Mouse (Mus musculus) spleen, adult 12 weeks (tissue): ENCODE data around the gene Fam198a.

ENCODE experiments used
- DNase-seq: peaks from one replicate; pipeline ENCODE4 v3.0.0; 2022; ENCODE audit warnings: low spot score

Fam198a gene

DNA sequence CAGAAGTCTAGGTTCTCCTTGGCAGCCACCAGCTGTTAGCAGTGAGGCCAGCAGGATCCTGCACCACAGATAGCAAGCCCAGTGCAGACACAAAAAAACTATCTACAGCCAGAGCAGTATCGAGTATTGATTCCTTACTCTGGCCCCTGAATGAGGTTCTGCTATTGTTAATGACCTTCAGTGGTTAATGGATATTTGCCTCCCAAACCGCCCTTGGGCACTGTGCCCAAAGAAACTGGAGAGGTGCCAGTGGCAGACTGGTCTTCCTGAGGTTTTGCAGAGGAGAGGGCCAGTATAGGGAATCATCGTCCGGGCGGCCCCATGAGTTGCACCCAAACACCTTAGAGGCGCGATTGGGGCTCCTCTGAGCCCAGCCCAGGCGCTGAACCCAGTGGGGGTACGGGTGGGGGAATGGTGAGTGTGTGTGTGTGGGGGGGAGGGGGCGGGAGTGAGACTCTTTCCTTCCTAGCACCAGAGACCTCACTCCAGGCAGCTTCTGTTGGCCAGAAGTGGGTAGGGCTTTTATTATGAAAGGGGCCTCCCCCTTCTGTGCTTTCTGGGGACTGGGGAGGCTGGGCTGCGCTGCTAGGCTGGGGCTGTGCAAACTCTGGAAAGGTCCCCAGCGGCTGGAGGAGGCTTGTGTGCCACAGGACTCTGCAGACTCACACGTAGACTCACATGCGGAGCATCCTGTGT lies at the start of gene Fam198a:
Fam198a (plus strand) TSS at position 571 of the 696 bp plus-strand sequence.
- no peak for DNase-seq

DNA sequence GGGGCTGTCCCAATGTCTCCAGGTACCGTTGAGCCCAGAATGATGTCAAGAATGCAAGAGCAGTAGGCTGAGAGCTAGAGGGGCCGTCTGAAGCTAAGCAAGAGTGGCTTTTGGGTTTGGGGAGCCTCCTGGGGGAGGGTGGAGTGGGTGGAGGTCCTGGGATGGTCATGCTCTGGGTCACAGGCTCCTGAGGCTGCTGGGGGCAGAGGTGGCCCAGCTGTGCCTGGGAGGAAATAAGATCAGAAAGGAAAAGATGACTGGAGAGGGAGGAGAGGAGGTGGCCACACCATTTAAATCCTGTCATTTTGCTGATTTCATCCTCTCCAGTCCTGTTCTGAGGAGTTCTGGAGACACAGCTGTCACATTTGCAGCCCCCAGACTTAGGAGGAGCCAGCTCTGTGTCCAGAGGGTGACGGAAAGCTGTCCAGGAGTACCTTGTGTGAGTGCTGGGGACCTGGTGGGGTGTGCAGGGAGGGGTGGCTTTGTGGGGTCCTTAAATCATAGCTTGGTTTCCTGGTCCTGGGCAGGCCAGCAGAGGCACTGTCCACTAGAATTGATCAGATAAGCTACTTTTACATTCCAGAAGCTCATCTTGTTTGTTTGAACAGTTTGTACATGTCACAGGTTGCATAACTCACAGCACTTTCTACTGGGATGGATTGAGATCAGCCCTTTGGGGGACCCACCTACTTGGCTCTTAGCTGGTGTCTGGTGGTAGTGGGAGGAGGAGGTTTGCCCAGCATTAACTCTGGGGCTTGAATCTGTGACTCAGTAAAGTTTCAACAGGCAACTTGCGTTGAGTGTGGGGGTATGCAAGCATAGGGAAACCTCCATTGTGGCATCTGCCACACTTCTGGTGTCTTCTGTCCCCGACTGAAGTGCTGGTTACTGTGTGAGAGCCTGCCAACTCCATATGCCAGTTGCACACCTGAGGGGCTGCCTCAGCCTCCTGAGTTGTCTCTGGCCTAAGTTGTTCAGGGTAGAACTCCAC lies 48.8 kb upstream of the Fam198a start:
- DNase-seq, result no peak

DNA sequence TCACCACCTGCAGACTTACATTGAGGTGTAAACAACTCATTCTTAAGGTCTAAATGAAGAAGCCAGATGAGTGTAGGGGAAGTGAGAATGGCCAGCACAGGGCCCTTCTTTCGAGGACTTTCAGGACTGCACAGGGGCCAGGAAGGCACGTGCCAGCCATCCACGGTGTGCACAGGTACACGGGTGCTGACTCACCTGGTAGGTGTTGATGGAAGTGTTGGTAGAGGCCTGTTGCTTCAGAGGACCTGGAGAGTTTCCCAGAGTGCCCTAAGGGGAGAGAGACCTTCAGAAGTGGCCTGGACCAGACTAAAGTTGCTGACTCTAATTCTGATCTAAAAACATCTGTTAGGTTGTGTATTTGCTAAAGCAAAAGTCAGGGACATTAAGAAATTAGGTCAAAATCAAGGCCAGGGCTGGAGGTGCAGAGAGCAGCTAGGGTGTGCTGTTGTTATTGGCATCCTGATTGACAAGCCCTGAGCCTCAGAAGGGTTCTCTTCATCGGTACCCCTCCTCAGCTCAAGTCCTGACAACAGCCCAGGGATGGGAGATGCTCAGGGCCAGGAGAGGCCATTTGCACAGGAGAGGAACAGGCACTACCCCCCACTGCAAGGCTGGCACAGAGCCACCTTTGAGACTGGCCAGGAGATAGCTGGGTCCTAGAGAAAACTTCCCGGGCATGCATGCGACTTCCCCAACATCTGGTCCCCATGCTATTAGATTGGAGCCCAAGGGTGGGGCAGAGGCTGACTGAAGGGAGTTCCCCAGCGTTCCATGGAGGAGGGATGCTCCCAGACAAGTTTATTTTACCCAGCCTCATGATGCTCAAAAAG lies 47.1 kb upstream of the Fam198a start:
- DNase-seq, result no peak

DNA sequence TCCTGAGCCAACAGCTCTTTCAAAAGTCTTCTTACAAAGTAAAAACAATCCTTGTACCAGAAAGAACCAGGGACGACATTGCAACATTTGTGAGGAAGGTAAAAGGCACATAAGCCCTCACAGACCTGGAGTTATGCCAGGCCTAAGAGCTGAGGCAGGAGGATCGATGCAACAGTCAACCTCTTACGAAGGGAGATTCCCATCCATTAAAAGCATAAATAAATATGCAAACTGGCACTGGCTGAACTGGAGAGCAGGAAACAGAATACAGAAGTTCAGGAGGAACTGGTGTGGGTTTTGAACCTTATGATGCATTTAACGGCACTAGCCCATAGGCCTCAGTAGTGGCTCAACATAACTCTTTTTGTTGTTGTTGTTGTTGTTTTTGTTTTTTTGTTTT lies 46.5 kb upstream of the Fam198a start:
- no peak for DNase-seq

DNA sequence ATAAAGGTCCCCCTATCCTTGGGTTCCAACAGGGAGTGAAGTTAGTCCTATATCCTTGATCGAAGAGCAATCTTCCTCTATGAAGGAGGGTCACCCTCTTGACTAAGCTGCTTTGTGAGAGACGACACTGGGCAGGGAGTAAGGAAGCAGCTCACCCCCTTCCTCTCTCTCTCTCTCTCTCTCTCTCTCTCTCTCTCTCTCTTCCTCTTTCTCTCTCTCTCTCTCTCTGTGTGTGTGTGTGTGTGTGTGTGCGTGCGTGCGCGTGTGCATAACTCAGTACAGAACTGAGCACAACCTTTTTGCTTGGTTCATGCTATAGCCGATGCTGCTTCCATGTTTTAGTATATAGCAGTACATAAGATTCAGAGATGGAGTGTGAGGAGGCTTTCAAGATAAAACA lies 45.8 kb upstream of the Fam198a start:
- no peak for DNase-seq

DNA sequence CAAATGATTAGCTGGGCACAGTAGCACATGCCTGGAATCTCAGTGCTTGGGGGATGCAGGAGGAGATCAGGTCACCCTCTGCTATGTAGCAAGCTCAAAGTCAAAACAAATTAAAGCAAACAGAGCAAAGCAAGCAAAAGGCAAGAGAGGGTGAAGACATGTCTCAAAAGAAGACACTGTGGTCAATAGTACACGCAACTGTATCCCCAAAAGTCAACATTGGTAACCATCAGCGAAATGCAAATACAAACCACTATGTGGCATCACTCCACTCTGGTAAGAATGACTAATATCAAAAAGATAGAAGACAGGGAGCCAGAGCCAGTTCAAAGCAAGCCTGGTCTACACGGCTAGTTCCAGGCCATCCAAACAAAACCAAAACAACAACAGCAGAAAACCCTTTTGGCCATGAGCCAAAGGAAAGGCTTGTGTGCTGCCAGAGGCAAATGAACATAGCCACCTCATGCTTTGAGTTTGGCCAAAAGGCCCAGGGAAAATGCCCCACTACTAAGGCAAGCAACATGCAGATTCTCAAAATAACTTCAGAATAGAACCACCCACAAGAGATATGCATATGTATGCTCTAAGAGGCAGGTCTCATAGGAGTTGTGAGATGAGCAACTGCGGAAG lies 45.1 kb upstream of the Fam198a start:
- no peak for DNase-seq

DNA sequence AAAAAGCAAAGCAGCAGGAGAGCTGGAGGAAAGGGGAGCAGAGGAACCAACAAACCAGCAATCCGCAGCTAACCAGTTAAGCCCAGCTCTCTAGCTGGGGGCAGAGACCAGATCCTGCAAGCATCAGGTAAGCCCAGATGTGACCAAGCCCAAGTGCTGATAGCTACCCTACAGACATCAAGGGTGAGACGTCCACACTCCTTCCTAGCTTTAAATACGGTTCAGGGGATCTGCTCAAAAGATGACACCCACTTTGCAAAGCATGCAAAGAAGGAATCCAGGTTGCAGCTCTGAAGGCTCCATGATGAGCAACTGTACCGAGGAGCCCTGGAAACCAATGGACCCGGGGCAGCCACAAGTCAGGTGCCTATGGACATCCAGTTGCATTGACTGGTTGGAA lies 44.3 kb upstream of the Fam198a start:
- no peak for DNase-seq

DNA sequence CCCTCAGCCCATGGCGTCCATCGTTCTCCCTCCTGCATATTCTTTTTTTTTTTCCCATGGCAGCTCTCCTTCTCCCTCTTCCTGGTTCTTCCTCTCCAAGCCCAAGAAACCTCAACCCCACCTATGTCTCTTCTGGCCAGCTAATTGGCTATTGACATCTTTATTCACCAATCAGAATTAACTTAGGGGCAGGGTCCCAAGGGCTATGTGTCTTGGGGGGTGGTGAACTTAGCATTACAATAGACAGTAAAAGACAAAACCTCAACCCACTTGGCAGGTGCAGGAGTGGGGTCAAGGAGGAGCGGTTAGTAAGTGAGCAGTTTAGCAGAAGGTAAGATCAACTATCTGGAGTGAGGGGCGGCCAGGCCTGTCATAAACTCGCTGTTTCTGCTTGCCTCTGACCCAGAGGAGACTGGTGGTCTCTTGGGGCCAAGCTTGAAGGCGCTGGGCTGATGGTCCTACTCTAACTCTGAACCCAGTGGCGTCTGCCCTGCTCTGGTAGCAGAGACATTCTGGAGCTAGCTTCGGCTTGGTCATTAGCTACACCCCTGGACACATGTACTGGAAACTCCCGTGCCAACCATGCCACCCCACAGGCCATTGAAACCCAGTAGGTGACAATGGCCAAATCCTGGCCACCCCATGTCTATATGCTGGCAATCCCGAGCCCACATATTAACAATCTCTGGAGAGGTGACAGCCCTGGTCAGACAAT lies 43.3 kb upstream of the Fam198a start:
- DNase-seq, result no peak

DNA sequence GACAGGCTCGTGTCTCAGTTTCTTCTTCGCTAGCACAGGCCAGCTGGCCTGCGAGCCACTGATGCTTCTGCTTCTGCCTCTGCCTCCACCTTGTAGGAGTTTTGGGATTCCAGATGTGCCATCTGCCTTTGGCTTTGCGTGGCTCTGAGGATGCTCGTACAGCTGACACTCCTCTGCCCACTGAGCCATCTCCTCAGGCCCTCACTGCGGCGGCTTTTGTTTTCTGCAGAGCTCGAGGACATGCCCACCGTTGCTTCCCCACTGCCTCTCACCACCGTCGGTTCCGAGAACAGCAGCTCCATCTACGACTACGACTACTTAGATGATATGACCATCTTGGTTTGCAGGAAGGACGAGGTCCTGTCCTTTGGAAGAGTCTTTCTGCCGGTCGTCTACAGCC lies 42.5 kb upstream of the Fam198a start:
- no peak for DNase-seq

DNA sequence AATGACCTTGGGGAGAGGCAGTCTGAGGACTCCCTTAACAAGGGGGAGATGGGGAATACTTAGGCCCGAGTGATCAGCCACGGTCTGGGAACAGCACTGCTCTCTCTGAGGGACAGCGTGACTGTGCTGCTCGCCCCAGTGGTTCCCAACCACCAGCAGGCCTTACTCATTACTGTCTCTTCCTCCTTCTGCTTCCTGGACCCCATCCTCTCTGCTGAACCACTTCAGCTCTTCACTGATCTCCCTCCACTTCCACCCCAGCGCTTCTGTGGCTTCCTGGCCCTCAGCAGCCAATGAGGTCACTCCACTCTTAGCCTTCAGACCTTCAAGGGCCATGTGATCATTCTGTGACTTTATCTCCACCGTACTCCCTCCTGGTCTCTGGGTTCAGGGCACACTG lies 41.2 kb upstream of the Fam198a start:
- no peak for DNase-seq

DNA sequence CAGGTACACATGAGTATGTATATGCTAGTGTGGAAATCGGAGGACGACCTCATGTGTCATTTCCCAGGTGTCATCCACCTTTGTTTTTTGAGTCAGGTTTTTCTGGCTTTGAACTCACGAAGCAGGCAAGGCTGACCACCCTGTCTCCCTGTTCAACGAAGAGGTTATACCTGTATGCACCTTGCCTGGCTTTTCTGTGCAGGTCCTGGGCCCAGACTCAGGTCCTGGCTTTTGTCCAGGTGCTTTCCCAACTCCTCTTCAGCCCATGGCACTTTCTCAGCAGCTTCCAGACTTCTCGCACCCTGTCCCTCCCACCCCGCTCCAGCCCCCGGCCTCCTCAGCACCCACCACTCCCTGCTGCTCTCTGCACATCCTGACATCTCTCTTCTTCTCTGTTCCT lies 39.6 kb upstream of the Fam198a start:
- no peak for DNase-seq

DNA sequence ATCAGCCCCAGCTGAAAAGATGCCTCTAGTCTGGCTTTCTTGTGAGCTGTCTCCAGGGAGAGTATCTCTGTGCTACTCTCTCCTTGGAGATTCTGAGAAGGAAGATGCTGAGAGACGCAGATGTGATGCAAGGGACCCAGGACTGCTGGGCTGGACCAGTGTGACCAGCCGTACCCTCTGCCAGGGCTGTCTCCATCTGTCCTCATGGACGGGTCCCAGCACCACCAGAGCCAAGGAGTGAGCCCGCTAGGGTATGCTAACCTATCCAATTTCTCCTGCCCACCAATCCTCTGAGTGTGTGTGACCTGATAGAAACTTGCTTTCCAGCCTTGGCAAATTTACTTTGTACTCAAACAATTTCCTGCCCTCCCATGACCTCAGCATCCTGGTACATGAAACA lies 38.0 kb upstream of the Fam198a start:
- DNase-seq, result no peak

DNA sequence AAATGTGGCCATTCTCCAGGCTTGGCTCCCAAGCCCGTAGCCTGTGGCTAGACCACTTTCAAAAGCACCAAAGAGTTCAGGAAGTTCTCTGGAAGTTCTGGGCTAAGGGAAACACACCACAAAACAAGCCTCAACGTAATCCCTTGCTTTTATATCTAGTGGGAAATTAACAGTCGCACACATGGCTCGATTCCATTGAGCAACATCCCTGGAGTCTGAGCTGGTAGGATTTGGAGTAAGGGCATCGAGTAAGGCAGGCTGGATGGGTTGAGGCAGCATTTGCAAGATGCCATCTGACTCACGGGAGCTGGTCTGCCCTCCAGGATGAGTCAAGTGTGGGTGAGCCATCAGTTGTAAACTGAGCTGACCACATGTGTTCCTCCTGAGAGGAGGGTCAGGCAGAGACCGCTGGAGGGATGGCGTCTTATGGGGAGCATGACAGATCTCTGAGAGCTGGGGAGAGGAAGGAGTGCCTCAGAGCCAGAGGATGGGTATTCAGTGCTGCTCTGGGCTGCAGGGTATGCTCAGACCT lies 36.5 kb upstream of the Fam198a start:
- DNase-seq, result no peak

DNA sequence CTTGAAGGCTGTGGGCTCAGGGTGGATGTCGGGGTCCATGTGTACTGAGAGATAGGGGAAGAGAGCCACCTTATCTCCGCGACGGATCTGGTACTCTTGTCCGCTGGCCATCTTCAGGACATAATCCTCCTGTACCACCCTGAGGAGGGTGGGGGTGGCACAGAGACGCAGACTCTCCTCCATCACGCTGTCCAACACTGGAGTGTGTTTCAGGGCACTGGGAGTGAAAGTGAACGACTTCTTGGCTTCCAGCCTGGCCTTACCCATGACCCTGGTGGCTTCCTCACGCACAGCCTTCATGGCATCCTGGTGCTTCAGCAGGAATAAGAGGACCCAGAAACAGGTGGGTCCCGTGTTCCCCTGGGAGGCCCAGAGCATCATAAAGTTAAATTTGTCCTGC lies 35.7 kb upstream of the Fam198a start:
- DNase-seq, result no peak

DNA sequence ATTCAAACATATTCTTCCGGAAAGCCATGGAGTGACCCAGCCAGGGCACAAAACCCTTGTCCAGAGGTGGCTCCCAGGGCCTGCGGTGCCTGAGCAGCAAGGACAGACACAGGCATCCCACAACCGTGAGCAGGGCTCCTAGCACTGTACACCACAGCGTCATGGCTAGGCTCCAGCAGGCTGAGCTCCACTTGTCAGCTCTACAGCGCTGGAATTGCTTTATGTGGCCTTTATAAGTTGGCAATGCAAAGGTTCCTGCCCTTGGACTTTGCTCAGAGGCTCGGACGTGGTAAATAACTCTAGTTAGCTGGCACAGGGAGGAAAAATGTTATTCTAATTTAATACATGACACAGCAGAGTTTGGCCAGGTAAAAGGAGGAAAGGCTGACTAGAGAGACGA lies 34.7 kb upstream of the Fam198a start, which contains the start of gene Cyp8b1:
Cyp8b1 (minus strand) TSS at position 204 of the 400 bp plus-strand sequence.
- DNase-seq, result no peak

DNA sequence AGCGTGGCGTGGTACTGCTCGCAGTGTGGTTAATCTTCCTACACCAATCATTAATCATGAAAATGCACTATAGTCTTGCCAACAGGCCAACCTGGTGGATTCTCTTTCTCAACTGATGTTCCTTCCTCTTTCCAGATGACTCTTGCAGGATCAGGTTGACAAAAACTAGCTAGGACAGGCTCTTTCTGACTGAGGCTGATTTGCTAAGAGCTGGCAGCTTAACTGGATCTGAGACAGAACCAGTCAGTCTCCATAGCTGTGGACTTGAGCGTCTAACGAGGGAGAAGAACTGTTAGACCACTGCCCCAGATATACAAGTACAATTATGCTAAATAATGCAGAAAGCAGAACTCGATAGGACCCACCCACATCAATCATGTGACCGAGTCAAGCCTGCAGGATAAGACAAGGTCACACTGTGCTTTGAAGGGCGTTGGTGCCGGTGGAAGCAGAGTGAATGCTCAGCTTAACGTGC lies 31.7 kb upstream of the Fam198a start:
- no peak for DNase-seq

DNA sequence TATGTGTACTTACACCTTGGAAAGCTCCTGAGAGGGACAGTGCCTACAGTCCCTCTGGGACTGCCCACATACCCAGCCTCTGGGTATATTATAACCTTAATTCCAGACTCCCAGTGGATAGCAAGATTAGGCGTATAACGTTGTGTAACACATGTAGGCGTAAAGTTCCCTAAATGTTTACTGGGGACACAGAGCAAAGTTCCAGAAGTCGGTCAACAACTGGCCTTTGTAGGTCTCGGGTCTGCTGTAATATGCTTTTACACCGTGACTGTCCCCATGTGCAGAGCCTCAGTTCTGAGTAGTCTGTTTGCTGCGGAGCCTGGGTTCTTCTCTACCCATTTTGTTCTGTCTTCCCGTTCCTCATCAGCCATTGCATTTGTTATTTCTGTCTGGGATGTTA lies 27.3 kb upstream of the Fam198a start:
- DNase-seq, result no peak

DNA sequence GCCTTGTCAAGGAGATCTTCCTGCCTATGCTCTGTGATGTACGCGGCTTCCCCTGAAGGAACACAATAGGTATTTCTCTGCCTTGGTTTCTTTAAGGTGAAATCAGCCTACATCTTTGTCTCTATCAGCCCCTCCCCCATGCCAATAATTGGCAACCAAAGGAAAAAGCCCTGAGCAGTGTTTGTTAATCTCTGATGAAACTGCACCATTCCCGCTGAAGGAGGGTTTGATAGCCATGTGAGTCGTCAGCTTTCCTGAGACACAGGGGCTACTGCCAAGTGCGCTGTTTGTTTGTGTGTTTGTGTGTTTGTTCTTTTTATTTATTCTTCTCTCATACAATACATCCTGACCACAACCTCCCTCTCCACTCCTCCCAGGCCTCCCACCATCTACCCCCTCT lies 26.9 kb upstream of the Fam198a start:
- DNase-seq, result no peak

DNA sequence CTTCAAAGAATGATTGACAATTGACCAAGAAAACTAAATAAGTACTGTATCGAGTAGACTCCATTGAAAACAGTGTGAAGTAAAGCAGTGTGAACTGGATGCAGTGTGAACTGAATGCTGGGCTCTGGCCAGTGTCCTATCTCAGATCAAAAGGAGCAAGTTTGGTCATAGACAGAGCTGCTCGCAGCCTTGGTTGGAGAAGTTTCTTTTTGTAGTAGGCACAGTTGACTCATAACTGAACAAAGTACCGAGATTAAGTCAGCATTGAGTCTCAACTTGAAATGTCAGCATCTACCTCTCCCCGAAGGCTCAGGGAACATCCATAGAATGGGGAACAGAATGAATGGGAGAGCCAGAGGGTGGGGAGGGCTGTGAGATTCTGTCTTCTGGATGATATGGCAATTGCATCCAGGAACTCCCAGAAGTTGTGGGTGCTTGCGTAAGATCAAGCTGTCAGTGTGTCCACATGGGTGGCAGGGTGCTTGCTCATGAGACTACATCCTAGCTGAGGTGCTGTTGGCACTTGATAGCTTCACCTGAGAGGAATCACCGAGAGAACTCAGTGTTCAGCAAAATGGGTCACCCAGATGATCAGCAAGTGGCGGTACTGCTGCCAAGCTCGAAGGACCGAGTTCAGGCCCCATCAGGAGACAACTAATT lies 25.8 kb upstream of the Fam198a start:
- no peak for DNase-seq

DNA sequence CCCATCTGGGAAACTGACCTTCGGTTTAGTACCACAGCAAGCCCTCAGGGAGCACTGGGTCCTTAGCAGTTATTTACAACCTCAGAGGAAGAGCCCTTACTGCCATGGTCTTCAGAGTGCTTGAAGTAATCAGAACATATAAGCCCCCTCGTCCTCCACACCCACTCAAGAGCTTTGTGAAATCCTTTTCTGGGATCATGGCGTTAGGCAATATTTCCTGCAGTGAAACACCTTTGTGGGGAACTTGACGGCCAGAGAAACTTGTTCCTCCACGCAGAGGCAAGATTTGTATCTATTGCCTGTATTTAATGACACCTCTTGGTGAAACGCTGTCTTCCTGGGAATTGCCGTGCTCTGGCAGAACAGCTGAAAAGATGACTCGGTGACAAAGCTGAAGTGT lies 24.8 kb upstream of the Fam198a start:
- DNase-seq, result no peak
